Mouse (Mus musculus): ENCODE measurements around the gene Rbp7. TPM values are rescaled to one million over a fixed set of nuclear protein-coding genes. Genes with fewer than 3 reads are reported as not detected.

Gene Rbp7
- polyA plus RNA-seq, 1 experiment from 2014 or later, result not detected

GRCm38 (mm10) chr4:149416986-149417385 lies 37.8 kb downstream of the Rbp7 start:
- Histone ChIP-seq H3K4me3 (no peak overlapping the region), H3K27ac (no peak overlapping the region), H3K4me1 (replicated peaks) (peaks cover 59% of the 10 kb centered on the region), H3K36me3 (peaks cover 27% of the 10 kb centered on the region), H3K9me3 (0 out of 2 replicates have a peak, but pooled peaks cover 3% of the 10 kb centered on the region), H3K27me3 (ENCODE audit: insufficient read depth, poor library complexity, severe bottlenecking) (no peaks in the 10 kb centered on the region)
- 84% methylated on average over 2 of the region's 2 CpGs for WGBS
- no peak for DNase-seq (ENCODE audit: low spot score)

- Histone ChIP-seq H3K36me3 (peaks cover 26% of the 10 kb centered on the region), H3K9me3 (0 out of 2 replicates have a peak, but pooled peaks cover 1% of the 10 kb centered on the region), H3K4me3 (no peak overlapping the region), H3K27ac (peak overlapping the region; percentile 69; the same call in 1 of the 2 replicates), H3K4me1 (replicated peaks) (peaks cover 53% of the 10 kb centered on the region), H3K27me3 (ENCODE audit: insufficient read depth, poor library complexity, severe bottlenecking) (no peaks in the 10 kb centered on the region)
- DNase-seq (ENCODE audit: low spot score), result no peak
- WGBS, result 76% methylated on average over 10 of the region's 10 CpGs
Observed at GRCm38 (mm10) chr4:149416417-149416816, 38.4 kb downstream of the Rbp7 start.

GRCm38 (mm10) chr4:149415651-149416169 lies 39.1 kb downstream of the Rbp7 start:
- no peaks in the 10 kb centered on the region for H3K27me3 ChIP-seq (ENCODE audit: insufficient read depth, poor library complexity, severe bottlenecking)
- DNase-seq (ENCODE audit: low spot score), result peak; percentile 18
- peaks cover 28% of the 10 kb centered on the region for H3K36me3 ChIP-seq
- 76% methylated on average over 13 of the region's 13 CpGs for WGBS
- H3K4me3 ChIP-seq, result no peak overlapping the region
- no peak overlapping the region for H3K27ac ChIP-seq
- H3K9me3 ChIP-seq, result no peaks in the 10 kb centered on the region
- H3K4me1 ChIP-seq (replicated peaks), result peaks cover 46% of the 10 kb centered on the region

- DNase-seq (ENCODE audit: low spot score), result no peak
- Histone ChIP-seq H3K9me3 (no peaks in the 10 kb centered on the region), H3K27me3 (ENCODE audit: insufficient read depth, poor library complexity, severe bottlenecking) (no peaks in the 10 kb centered on the region), H3K4me3 (no peak overlapping the region), H3K27ac (no peak overlapping the region), H3K36me3 (peaks cover 35% of the 10 kb centered on the region), H3K4me1 (replicated peaks) (peaks cover 38% of the 10 kb centered on the region)
- WGBS, result 95% methylated on average over 3 of the region's 3 CpGs
Observed at GRCm38 (mm10) chr4:149414259-149414658, 40.5 kb downstream of the Rbp7 start.

GRCm38 (mm10) chr4:149409759-149410158 lies 45.0 kb downstream of the Rbp7 start:
- no peak for DNase-seq (ENCODE audit: low spot score)
- 91% methylated on average over 4 of the region's 4 CpGs for WGBS
- H3K27ac ChIP-seq, result no peak overlapping the region
- no peak overlapping the region for H3K4me3 ChIP-seq
- H3K4me1 ChIP-seq (replicated peaks), result peaks cover 18% of the 10 kb centered on the region
- H3K36me3 ChIP-seq, result peaks cover 47% of the 10 kb centered on the region
- no peaks in the 10 kb centered on the region for H3K9me3 ChIP-seq
- H3K27me3 ChIP-seq (ENCODE audit: insufficient read depth, poor library complexity, severe bottlenecking), result no peaks in the 10 kb centered on the region

- Histone ChIP-seq H3K4me1 (replicated peaks) (peaks cover 31% of the 10 kb centered on the region), H3K9me3 (no peaks in the 10 kb centered on the region), H3K36me3 (peaks cover 47% of the 10 kb centered on the region), H3K27me3 (ENCODE audit: insufficient read depth, poor library complexity, severe bottlenecking) (no peaks in the 10 kb centered on the region), H3K27ac (no peak overlapping the region), H3K4me3 (no peak overlapping the region)
- 88% methylated on average over 6 of the region's 6 CpGs for WGBS
- no peak for DNase-seq (ENCODE audit: low spot score)
Observed at GRCm38 (mm10) chr4:149408331-149408730, 46.4 kb downstream of the Rbp7 start.

- H3K4me3 ChIP-seq, result no peak overlapping the region
- 90% methylated on average over 5 of the region's 5 CpGs for WGBS
- H3K27me3 ChIP-seq (ENCODE audit: insufficient read depth, poor library complexity, severe bottlenecking), result no peaks in the 10 kb centered on the region
- H3K4me1 ChIP-seq (replicated peaks), result peaks cover 40% of the 10 kb centered on the region
- H3K36me3 ChIP-seq, result peaks cover 40% of the 10 kb centered on the region
- H3K27ac ChIP-seq, result no peak overlapping the region
- H3K9me3 ChIP-seq, result no peaks in the 10 kb centered on the region
- DNase-seq (ENCODE audit: low spot score), result no peak
Observed at GRCm38 (mm10) chr4:149407461-149407860, 47.3 kb downstream of the Rbp7 start.

- Histone ChIP-seq H3K4me3 (no peak overlapping the region), H3K36me3 (peaks cover 27% of the 10 kb centered on the region), H3K27me3 (ENCODE audit: insufficient read depth, poor library complexity, severe bottlenecking) (no peaks in the 10 kb centered on the region), H3K9me3 (no peaks in the 10 kb centered on the region), H3K4me1 (replicated peaks) (peaks cover 41% of the 10 kb centered on the region), H3K27ac (0 out of 2 replicates have a peak overlapping the region, but pooled peaks have one; percentile 12)
- WGBS, result 84% methylated on average over 16 of the region's 16 CpGs
- no peak for DNase-seq (ENCODE audit: low spot score)
Observed at GRCm38 (mm10) chr4:149405713-149406443, 48.9 kb downstream of the Rbp7 start.

- no peaks in the 10 kb centered on the region for H3K9me3 ChIP-seq
- H3K27me3 ChIP-seq (ENCODE audit: insufficient read depth, poor library complexity, severe bottlenecking), result no peaks in the 10 kb centered on the region
- DNase-seq (ENCODE audit: low spot score), result no peak
- 84% methylated on average over 19 of the region's 19 CpGs for WGBS
- H3K27ac ChIP-seq, result no peak overlapping the region
- H3K4me3 ChIP-seq, result no peak overlapping the region
- peaks cover 41% of the 10 kb centered on the region for H3K4me1 ChIP-seq (replicated peaks)
- peaks cover 16% of the 10 kb centered on the region for H3K36me3 ChIP-seq
Observed at GRCm38 (mm10) chr4:149404640-149405465, 49.9 kb downstream of the Rbp7 start.

GRCm38 (mm10) chr4:149403037-149403436 lies 51.7 kb downstream of the Rbp7 start:
- 56% methylated on average over 6 of the region's 6 CpGs for WGBS
- H3K27ac ChIP-seq, result no peak overlapping the region; the same call in 1 of the 2 replicates
- no peaks in the 10 kb centered on the region for H3K9me3 ChIP-seq
- peak; percentile 16 for DNase-seq (ENCODE audit: low spot score)
- H3K36me3 ChIP-seq, result peaks cover 19% of the 10 kb centered on the region
- peaks cover 48% of the 10 kb centered on the region for H3K4me1 ChIP-seq (replicated peaks)
- no peak overlapping the region for H3K4me3 ChIP-seq
- H3K27me3 ChIP-seq (ENCODE audit: insufficient read depth, poor library complexity, severe bottlenecking), result no peaks in the 10 kb centered on the region

GRCm38 (mm10) chr4:149401591-149401982 lies 53.2 kb downstream of the Rbp7 start:
- 90% methylated on average over 8 of the region's 8 CpGs for WGBS
- Histone ChIP-seq H3K27me3 (ENCODE audit: insufficient read depth, poor library complexity, severe bottlenecking) (no peaks in the 10 kb centered on the region), H3K27ac (no peak overlapping the region), H3K4me3 (no peak overlapping the region), H3K36me3 (peaks cover 30% of the 10 kb centered on the region), H3K4me1 (replicated peaks) (peaks cover 48% of the 10 kb centered on the region), H3K9me3 (no peaks in the 10 kb centered on the region)
- DNase-seq (ENCODE audit: low spot score), result no peak

- Histone ChIP-seq H3K4me3 (no peak overlapping the region), H3K36me3 (peaks cover 35% of the 10 kb centered on the region), H3K27me3 (ENCODE audit: insufficient read depth, poor library complexity, severe bottlenecking) (no peaks in the 10 kb centered on the region), H3K9me3 (no peaks in the 10 kb centered on the region), H3K27ac (no peak overlapping the region), H3K4me1 (replicated peaks) (peaks cover 50% of the 10 kb centered on the region)
- WGBS, result 88% methylated on average over 12 of the region's 12 CpGs
- no peak for DNase-seq (ENCODE audit: low spot score)
Observed at GRCm38 (mm10) chr4:149400878-149401590, 53.7 kb downstream of the Rbp7 start.

Data from hindbrain, embryonic 10.5 days (tissue).